Mouse (Mus musculus): ENCODE measurements around the gene Mt4. TPM values are rescaled to one million over a fixed set of nuclear protein-coding genes. Genes with fewer than 3 reads are reported as not detected.
A peak's percentile ranks its signal among the peaks of the same experiment; 100 is the strongest.
"Not testable (repeated sequence)": the region's sequence is repeated elsewhere in the genome, so short reads cannot be mapped to it uniquely, and the experiment has no call there.

The Mt4 gene
- not detected for total RNA-seq (2021)
- long read RNA-seq, experiment 1 = 0 reads
- long read RNA-seq, experiment 2 = 0 reads

DNA sequence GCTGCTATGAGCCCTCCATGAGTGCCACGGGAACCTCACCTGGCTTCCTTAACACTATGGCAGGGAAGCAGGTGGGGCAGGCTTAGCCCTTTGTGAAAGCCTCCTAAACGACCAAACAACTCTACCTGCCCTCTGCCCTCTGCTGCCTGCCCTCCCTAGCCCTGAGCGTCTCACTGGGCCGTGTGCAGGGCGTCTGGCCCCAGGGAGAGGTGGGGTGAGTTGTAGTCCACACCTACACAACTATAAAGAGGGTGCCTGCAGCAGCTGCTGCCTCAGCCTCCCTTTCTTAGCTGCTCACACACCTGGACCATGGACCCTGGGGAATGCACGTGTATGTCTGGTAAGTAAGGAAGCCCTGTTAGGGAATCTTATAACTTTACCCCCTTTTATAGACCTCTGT is at the start of gene Mt4:
Gene Mt4 (plus strand): TSS at position 265 of the 400 bp plus-strand sequence.
- no peak for DNase-seq

DNA sequence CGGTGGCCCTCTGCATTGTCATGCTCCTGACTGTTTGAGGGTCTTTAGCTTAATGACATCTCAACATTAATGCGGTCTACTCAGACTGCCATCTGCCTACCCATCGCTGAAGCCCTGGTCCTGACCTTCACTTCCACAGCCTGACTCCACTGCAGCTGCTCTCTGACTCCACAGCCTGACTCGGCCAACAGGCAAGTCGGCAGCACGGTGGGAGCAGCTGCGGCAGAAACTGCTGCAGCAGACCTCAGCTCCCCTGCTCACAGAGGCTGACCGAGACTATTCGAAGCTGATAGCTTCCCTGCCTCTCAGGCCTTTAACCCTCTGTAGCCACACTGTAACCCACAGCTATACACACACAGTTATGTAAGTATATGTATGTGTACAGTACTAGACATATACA is 49.0 kb upstream of the Mt4 start:
- no peak for DNase-seq

DNA sequence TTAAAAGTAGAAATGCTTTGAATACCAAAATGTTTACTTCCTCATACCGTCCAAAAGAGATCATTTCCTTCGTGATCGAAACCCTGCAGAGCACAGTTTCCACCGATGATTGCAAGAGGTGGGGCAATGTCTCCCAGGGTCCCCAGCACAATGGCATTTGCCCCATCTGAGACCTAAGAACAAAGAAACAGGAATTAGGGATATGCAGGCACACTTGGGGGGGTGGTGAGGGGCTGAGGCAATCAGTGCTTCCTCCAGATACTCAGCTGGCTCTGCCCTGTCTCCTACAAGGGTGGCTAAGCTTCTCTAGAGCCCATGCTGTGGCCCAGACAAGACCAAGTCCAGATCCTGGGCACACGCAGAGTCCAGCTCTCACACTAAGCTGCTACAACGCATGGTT is 47.3 kb upstream of the Mt4 start:
- DNase-seq = no peak

DNA sequence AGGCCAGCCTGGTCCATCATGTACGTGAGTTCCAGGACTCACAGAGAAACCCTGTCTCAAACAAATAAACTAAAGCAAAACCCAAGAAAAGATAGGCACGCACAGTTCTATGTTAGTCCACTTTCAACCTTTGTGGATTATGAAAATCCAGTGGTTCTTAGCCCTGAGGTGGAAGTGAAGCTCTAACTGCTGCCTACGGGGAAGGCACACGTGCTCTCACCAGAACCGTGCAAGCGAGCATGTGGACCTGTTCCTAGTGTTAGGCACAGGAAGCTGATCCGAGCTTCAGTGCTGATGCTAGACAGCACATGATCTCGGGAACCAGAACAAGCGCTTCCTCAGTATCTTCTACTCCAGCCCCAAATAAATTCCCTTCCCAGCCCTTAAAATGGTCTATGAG is 44.1 kb upstream of the Mt4 start:
- DNase-seq = no peak

DNA sequence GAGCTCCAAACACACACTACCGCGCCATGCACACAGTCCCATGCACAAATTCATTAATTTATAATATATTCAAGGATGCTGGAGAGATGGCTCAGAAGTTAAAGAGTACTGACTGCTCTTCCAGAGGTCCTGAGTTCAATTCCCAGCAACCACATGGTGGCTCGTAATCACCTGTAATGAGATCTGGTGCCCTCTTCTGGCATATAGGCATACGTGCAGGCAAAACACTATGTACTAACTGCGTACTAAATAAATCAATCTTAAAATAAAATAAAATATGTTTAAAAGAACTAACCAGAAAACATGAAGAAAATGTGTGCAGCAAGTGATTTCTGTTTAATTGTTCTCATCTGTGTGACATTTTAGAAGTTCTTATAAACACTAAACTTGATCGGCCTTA is 42.7 kb upstream of the Mt4 start:
- DNase-seq = no peak

DNA sequence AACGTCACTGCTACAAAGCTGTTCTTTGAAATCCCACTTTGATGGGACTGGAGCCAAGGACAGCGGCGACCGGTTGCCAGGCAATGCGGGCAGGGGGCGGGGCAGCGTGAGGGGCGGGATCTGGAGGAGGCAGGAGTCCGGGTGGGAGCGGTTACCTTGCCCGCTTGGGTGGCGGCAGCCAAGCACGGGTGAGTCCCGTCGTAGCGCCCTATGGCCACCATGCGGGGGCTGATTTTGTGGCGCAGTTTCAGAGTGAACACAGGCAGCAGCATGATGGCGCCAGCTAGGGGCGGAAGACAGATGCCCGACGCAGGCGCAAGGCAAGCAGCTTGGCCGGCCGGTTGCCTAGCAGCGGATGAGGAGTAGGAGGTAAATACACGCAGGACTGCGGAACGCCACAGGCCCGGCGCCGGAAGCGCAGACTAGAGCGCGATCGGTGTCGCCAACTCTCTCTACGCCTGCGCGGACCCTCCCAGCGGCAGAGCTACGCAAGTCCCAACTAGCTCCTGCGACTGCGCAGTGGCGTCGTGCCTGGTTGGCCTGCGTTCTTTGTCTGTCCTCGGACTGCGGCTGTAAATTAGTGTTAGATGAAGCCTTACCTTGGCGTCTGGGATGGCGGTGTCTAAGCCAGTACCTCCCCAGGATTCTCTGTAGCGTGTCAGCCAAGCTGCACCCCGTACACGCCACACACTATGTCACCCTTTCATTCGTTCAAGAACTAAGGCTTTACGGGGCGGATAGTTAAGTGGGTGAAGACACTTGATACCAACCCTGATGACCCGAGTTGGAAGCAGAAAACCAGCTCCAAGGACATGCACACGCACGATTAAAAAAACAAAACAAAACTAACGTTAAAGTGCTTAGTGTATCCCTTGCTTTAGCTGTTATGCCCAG is 38.7 kb upstream of the Mt4 start, which contains the start of gene Bbs2:
Gene Bbs2 (minus strand): TSS at position 848 of the 894 bp plus-strand sequence.
- DNase-seq = peak; percentile 99

DNA sequence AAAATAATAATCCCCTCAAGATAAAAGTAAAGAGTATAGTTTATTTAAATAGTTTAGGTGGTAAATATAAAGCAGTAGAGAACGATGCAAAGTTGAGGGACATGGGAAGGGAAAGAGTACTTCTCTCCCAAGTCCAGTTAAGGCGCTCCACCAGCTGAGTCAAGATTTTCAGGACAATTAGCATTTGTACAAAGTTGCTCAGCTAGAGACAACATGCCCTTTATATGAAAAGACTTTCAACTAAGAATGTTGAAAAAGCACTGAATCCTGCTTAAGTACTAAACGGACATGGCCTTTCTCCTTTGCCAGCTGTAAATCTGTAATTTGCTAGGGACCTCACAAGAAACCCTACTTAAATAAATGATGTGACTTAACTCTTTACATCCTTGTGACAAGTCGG is 38.0 kb upstream of the Mt4 start:
- no peak for DNase-seq

DNA sequence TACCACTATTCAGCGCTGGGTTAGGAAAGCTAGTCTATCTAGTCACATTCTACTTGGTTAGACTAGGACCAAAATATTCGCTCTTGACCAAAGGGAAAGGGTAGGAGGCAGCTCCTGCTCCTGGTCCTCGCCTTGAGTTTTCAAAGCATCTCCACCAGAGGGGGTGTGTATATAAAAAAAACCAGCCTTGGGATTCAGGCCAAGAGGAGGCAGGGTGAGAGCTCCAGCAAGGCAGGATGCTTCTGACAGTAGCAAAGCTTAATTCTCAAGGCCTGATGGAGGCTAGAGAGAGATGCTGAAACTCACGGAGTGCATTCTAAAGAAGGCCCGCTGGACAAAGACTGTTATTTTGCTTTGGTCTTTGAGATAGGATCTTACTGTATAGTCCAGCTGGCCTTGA is 32.9 kb upstream of the Mt4 start:
- DNase-seq = no peak

DNA sequence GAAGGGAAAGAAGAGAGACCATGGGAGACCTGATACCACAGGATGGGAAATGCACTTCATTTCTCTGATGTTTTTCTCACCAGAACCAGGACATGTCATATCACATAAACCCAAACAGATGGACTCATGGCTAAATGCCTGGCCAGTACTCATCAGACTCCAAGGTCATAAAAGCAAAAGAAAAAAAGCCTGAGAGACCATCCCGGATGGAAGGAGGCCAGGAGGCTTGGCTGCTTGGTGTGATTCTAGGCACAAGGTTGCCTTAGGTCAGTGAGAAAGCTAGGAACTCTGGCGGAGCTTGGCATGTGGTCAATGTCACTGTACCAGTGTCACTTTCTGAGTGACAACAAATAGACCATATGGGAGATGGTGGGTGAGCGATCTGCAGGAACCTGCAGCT is 29.1 kb upstream of the Mt4 start:
- peak; percentile 34 for DNase-seq

DNA sequence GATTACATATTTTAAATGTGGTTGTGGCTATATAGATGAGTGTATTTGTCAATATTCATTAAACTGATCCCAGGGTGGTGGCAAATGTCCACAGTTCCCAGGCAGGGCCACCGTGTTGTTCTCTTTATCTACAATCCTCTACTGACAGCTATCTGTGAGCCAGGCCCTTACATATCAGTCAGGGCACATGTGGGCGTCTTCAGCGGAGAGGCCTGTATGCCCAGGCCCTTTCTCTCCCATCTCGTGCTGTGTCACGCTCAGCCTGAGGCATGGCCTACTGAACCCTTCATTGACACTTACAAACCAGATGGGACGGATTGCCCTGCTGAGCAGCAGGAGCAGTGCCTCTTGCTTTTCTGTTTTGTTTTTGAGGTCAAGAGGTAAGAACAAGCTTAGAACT is 27.6 kb upstream of the Mt4 start:
- DNase-seq = no peak

DNA sequence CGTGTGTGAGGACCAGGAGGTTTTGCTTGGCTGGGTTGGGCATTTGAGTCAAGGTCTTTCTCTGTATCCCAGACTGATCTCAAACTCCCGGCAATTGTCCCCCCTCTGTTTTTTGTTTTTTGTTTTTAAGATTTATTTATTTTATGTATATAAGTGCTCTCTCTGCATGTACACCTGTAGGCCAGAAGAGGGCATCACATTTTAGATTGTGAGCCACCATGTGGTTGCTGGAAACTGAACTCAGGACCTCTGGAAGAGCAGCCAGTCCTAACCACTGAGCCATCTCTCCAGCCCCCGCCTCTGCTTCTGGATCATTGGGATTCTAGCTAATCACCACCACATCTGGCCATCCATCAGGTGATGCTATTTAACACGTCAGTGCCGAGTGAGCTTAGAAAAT is 27.2 kb upstream of the Mt4 start:
- no peak for DNase-seq

DNA sequence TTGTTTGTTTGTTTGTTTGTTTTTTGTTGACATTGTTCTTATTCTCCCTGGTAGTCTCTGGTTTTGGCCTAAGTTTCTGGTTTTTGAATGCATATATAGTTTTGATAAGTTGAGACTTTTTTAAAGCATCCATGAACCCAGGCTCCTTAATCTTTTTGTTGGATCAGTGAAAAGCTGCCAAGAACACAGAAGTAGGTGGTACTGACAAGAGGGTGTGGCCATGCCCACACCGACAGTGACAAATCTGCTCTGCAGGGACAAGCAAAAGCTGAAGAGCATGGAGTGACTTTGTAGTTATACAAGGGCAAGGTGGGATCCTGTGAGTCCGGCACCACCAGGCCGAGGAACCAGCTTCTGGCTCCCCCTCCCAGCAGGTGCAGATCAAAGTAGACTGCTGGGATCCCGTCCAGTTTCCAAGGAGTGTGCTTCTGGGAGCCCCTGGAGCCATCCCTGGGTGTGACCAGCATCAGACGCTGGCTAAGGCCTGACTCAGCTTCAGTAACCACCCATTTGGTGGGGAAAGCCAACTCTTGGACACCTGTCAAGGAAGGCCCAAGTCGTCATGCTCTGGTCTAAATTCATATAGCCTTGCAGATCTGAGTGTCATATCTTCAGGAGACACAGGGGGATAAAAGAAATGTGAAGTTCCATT is 26.3 kb upstream of the Mt4 start:
- DNase-seq = no peak

DNA sequence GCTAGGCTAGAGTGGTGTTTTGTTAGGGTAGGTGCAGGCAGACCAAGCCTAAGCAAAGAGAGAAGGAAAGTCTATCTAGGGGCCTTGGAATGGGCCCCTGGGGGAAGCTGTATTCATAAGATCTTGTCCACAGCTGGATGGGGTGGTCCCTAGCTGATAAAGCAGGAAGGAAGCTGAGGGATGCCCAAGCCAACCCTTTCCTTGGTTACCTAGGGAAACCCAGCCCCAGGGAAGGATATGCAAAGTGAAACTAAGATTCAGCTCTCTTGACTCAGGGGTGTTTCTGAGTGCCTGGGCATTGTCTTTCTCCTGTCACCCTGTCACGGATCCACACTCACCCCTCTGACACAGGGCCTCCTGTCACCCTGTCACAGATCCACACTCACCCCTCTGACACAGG is 23.6 kb upstream of the Mt4 start:
- no peak for DNase-seq

DNA sequence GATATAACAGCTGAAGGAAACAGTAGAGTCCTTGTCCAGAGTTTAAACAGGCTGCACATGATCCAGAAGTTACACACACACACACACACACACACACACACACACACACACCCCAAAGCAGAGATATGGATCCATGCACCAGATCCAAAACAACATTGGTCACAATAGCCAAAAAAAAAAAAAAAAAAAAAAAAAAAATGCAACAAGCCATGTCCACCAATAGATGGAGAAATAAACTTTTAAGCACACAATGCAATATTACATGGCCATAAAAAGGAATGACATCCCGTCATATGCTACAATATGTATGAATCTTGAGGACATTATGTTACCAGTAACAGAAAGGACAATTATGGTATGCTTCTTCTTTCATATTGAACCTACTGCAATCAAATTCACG is 23.0 kb upstream of the Mt4 start:
- no peak for DNase-seq

DNA sequence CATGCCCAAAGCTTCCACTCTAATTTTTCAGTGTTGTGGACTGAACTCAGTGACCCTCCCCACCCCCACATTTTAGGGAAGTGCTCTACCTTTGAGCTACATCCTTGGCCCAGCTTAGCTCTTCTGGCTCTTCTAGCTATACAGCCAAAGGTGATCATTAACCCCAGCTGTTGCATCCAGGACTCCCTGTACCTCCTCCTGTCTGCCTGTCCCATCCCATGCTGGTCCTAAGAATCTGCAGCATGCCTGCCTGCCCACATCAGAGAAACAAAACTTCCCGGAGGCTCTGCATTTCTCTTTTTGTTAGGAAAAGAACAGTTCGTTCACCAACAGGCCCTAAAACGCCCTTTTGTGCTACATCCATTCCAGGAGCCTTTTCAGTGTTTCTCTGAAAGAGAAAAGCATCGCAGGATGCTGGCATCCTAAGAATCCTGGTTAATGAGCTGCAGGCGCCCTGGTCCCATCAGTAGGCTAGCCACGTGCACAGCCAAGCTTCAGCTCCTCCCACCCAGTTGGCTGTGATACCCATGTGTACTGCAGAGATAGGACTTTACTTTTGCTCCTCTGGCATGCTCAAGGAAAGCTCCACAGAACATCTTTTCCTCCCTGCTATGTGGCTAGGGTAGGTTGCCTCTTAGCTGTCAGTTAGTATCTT is 18.1 kb upstream of the Mt4 start:
- no peak for DNase-seq

DNA sequence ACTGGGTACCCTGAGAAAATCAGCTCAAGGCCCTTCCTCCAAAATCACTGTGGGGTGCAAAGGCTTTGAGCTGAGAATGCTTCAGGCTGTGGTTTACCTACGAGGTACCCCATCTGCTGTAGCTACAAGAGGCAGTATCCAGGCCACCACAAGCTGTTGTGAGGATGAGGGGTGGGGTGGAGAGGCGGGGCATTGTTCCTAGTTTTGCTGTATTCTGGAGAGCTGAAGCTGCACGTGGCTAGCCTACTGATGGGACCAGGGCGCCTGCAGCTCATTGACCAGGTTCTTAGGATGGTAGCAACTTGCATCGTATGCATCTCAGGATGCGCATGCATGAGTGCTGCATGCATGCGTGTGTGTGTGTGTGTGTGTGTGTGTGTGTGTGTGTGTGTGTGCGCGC is 15.4 kb upstream of the Mt4 start:
- DNase-seq = no peak

DNA sequence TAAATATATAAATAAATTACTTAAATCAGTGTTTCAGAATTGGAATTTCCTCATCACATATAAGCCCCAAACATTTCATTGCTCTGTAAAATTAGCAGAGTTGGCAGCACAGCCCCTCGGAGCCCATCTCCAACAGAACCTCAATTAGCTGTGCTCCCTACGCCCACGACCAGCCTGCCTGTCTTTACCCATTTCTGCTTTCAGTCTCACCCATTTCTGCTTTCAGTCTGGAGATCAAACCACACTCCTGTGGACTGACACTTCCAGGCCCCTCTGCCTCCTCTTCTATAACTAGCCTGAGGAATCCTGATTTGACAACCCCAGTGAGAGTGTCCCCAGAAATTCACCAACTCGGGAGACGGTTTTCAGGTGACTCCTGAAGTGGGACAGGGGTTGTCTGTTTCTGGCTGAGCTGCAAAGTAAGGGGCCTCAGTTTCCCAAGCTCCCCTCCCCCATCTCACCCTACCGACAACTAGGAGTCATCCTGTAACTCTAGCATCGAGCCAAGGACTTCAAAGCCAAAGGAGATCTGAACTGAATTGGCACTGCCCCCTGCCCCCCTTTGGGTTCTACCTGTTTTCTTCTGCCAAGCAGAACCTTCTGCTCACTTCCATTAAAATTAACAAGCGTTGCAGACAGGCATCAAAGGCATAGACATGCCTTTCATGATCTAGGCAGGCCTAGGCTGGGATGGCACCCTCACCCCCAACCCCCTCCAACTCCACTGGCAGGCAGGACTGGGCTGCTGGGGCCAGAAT is 14.1 kb upstream of the Mt4 start:
- DNase-seq = no peak

DNA sequence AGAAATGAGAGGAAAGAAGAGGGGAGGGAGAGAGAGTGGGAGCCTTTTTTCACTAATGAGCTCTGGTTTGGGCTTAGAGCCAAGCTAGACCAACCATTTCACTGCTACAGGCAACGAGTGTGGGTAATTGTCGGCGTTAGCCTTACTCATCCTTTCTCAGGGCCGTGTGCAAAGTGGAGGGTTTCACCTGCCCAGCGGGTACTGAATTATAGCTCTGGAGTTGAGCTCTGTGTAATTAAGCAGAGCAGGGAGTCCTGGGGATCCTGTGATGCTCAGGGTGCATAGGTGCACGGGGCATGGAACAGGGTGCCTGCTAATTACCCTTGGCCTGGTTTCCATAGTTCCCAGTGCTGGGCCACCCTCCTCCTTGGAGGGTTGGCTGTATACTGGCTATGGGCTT is 9.3 kb upstream of the Mt4 start:
- no peak for DNase-seq

DNA sequence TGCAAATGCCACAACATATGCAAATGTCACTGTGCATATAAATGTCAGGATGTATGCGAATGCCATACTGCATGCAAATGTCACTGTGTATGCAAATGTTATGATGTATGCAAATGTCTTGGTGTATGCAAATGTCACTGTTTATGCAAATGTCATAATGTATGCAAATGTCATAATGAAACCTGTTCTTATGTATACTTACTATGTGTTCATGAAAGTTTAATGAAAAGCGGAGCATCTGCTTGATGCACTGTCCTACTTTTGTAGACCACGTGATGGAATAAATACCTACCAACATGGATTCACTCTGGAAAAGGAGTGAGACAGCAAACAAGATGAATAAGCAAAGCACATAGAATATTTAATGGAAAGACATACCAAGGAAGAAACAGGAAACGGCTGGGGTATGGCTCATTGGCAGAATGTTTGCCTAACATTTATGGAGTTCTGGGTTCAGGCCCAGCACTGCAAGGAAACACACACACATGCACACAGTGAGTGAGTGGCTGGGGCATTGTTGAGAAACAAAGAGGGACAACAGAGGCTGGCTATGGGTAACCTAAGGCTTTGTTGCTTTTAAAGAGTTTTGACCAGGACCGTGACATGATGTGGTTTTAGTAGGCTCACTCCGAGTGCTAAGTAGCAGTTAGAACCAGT is 7.7 kb upstream of the Mt4 start:
- DNase-seq = no peak

DNA sequence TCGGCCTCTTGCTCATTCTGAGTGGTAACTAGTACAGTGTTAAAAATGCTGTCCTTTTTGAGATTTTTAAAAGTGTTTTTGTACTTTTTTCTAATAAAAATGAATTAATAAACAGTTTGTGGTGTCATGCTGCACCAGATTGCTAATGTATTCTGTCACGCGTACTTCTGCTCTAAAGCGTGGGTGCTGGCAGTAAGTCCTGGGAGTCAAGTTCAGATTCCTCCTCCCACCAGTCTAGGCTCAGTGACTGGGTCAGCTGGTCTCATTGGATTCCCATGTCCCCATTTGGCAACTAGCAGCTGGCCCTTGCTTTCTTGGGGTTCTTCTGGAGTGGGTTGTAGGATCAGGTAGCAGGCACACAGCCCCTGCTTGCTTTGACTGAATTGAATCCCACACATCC is 6.9 kb upstream of the Mt4 start:
- DNase-seq = no peak

DNA sequence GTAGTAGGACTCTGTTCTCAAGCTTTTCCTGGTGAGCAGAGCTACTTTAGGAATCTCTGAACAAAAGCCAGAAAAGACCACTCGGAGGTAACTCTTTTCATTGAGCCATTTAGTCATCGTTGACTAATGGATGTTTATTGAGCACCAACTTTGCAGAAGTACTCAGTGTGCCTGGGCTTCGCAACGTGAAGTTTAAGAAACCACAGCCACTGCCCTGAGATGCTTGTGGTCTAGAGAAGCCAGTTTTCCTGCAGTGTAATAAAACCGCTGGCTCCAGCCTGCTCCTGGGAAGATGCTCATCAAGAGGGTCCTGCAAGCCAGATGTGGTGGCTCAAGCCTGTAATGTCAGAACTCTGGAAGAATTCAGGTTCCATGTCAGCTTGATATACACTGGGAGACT is 4.9 kb upstream of the Mt4 start:
- DNase-seq = no peak

DNA sequence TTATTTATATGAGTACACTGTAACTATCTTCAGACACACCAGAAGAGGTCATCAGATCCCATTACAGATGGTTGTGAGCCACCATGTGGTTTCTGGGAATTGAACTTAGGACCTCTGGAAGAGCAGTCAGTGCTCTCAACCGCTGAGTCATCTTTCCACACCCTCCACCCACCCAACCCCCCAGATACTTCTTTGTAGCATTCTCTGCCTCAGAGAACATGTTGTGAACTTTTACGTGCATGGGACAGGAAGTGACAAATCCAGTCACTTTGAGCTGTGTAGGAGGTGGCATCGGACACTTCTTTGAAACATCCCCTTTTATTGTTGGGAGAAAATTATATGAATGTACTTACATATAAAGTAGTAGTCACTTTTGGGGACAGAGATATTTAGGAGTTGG is 2.4 kb upstream of the Mt4 start:
- not testable (repeated sequence) for DNase-seq

Data from gastrocnemius, postnatal 10 days (tissue).